Mouse (Mus musculus): ENCODE results near the gene Abcg4.
"Not testable (repeated sequence)": the region's sequence is repeated elsewhere in the genome, so short reads cannot be mapped to it uniquely, and the experiment has no call there.

The Abcg4 gene

DNA sequence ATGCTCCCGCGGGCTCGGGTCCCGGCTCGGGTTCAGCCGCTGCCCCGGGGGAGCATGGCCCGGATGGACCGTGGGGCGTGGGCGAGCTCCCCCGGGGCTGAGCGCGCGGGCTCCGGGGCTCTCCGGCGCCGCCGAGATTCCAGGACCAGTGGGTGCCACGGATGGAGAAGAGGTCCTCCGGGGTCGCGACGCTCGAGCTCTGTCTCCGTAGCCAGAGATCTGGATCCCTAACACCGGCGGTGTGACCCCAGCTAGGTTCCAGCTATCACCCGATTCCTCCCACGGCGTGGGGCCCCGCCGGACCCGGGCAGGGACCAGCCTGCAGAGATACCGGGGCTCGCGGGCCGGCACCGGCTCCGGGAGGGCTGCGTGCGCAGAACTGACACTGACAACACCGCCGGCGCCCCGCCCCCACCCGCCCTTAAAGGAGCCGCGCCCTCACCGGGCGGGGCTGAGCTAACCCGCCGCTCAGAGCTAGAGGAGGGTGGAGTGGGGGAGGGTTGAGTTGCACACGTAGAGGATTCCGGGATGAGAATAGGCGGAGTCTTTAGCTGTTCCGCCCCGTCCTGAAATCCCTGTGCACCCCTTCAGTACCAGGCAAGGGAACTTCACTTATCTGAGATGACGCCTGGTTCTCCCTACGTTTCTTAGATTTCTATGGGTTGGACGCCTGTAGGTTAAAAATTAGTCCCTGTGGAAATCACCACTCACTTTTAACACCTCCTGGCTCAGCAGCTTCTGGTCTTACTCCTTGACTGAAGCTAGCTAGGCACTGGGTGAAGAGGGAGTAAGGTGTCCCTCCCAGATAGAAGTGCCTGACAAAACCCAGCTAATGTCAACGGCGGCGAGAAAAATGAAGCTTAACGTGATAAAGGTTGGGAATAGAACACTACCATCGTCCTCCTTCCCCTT, 31.7 kb upstream of the Abcg4 start, which contains the start of gene C2cd2l:
TSS of gene C2cd2l (minus strand) at position 399 of the 912 bp plus-strand sequence.
- peak; percentile 81 to 93 for DNase-seq (ENCODE audit: low spot score in 2 of 2)

- DNase-seq (ENCODE audit: low spot score in 2 of 2), result peak; percentile 37 to 47
Measured at GRCm38 (mm10) chr9:44319105-44319886, 30.9 kb upstream of the Abcg4 start.

- DNase-seq (ENCODE audit: low spot score in 2 of 2), result no peak
Measured at GRCm38 (mm10) chr9:44318826-44319095, 30.3 kb upstream of the Abcg4 start.

DNA sequence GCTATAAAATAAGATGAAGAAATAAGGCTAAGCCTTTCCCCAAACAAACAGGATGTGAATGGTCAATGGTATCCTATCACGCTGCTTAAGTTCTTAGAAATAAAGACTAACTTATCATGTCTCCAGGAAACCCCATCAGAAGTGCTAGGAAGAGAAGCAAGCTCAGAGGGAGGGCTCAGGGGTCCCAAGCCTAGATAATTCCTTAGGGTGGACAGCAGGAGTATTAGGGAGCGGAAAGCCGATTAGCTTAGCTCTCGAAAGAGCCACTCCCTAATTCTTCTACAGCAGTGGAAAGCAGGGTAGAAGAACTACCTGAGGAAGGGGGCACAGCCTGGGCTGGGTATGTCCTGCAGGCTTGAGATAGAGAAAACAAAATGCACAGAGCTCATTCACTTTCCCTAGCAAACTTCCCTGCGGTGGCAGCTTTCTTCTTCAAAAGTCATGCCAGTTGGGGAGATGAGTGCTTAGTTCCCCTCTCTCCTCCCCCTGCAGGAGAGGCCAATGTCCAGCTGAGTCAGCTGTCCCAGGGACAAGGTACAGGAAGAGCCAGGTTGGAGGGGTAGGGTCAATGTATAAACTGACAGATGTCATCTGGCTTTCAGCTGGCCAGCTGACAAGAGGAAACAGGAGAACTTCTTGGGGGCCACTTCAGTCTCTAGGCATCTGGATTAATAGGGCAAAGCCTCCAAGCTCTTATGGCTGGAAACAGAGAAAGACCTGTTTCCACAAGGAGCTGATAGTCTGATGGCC, 29.8 kb upstream of the Abcg4 start:
- no peak for DNase-seq (ENCODE audit: low spot score in 2 of 2)

DNA sequence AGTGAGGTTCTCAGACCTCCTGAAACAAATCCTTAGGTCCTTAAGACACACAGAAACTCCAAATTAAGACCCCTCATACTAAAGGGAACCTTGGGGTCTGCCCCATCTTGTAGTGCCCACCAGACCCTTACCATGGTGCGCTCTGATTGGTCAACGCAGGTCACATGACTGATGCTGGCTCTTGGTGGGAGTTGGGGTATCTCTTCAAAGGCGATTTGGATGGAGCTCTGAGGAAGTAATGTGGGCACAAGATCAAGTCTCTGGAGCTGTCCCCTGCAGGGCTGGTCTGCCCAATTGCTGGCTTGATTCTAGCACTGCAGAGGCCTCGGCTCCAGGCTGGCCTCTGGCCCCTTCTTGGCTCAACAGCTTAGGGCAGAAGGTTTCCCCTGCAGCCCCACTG, 29.0 kb upstream of the Abcg4 start:
- no peak for DNase-seq (ENCODE audit: low spot score in 2 of 2)

- DNase-seq (ENCODE audit: low spot score in 2 of 2), result no peak
Measured at GRCm38 (mm10) chr9:44314910-44315309, 26.5 kb upstream of the Abcg4 start.

GRCm38 (mm10) chr9:44314257-44314547, 25.8 kb upstream of the Abcg4 start:
- no peak for DNase-seq (ENCODE audit: low spot score in 2 of 2)

GRCm38 (mm10) chr9:44313476-44314256, 25.3 kb upstream of the Abcg4 start:
- peak; percentile 75 to 86 for DNase-seq (ENCODE audit: low spot score in 2 of 2)

GRCm38 (mm10) chr9:44311136-44312134, 23.0 kb upstream of the Abcg4 start:
- no peak for DNase-seq (ENCODE audit: low spot score in 2 of 2)

DNA sequence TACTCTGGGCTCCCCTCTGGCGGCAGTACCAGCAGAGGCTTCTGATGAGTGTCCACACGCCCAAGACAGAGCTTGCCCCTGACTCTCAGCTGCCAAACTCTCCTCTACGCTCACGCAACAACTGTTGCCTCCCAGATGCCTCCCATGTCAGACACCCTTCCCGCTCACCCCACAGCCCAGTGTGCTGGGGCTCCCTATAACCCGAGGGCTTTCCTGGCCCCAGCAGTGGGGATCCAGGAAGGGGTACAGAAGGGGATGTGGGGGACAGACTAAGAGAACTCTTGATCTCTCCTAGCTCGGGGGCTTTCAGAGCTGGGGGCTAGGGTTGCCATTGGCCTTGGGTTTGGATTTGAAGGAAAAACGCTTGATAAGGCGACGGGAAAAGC, 22.3 kb upstream of the Abcg4 start:
- DNase-seq (ENCODE audit: low spot score in 2 of 2), result no peak

GRCm38 (mm10) chr9:44309756-44310155, 21.3 kb upstream of the Abcg4 start:
- no peak for DNase-seq (ENCODE audit: low spot score in 2 of 2)

DNA sequence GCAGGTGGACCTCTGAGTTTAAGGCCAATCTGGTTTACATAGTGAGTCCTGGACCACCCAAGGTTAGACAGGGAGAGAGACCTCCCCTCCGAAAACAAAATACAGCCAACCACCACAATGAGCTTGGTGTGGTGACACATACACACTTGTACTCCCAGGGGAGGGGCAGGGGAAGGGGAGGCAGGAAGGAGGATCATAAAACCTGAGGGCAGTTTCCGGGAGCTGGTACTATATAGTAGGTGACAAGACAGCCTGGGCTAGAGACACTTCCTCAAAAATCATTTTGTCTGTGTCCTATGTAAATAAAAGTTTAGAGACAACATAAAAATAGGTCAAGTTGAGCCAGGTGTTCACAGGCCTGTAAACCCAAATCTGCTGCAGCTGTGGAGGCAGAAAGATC, 18.8 kb upstream of the Abcg4 start:
- no peak for DNase-seq (ENCODE audit: low spot score in 2 of 2)

- DNase-seq (ENCODE audit: low spot score in 2 of 2), result no peak
Measured at GRCm38 (mm10) chr9:44306532-44306931, 18.1 kb upstream of the Abcg4 start.

DNA sequence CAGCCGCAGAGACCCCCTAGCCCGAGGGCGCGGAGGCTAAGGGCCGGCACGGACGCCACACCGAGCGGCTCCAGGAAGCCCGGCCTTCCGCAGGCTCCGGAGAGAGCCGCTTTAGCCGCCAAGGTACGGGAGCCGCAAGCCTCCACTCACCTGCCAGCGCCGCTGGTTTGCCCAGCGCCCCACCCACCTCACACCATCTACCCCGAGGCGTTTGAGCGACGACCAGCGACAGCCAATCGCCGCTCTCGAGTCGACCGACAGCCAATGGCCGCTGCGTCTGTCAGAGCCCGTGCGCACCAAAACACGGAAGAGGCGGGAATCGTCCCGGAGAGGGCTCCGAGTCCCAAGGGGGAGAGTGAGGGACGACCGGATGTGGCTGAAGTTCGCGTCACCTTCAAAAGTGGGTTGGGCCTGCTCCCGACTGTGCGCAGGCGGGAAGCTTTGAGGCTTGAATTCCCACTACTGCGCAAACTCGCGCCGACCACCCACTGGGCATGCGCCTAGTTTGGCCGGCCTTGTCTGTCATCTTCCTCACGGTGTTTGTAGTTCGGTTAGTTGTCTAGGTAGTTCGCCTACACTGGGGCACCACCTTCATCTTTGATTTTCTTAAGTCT, 17.2 kb upstream of the Abcg4 start, which contains the start of gene Hinfp:
TSS of gene Hinfp (minus strand) at position 206 of the 614 bp plus-strand sequence.
- DNase-seq (ENCODE audit: low spot score in 2 of 2), result peak; percentile 98 to 99

DNA sequence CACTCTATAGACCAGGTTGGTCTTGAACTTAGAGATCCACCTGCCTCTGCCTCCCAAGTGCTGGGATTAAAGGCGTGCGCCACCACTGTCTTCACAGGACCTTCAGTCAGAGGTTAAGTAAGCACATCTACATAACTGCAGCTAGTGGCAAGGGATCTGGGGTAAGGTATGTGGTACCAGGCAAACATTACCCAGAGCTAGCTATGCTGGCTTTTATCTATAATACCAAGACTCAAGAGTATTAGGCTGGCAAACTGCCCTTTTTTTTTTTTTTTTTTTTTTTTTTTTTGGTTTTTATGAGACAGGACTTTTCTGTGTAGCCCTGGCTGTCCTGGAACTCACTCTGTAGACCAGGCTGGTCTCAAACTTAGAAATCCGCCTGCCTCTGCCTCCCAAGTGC, 11.6 kb upstream of the Abcg4 start:
- not testable (repeated sequence) for DNase-seq (ENCODE audit: low spot score in 2 of 2)

GRCm38 (mm10) chr9:44292490-44292889, 4.1 kb upstream of the Abcg4 start:
- DNase-seq (ENCODE audit: low spot score in 2 of 2), result no peak

DNA sequence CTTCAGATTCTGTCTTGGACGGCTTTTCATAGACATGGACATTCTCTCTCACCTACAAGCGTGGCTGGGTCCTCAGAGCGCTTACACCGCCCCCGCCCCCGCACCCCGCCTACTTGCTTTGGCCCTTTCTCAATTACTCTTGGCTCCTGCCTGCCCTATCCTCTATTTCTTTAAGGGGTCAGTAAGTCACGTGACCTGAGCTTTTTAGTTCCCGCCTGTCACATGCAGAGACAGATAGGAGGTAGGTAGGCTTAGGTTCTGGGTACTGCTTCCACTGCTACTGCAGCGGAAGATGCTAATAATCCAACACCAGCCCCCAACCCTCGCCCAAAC, 510 bp upstream of the Abcg4 start:
- DNase-seq (ENCODE audit: low spot score in 2 of 2), result no peak

DNA sequence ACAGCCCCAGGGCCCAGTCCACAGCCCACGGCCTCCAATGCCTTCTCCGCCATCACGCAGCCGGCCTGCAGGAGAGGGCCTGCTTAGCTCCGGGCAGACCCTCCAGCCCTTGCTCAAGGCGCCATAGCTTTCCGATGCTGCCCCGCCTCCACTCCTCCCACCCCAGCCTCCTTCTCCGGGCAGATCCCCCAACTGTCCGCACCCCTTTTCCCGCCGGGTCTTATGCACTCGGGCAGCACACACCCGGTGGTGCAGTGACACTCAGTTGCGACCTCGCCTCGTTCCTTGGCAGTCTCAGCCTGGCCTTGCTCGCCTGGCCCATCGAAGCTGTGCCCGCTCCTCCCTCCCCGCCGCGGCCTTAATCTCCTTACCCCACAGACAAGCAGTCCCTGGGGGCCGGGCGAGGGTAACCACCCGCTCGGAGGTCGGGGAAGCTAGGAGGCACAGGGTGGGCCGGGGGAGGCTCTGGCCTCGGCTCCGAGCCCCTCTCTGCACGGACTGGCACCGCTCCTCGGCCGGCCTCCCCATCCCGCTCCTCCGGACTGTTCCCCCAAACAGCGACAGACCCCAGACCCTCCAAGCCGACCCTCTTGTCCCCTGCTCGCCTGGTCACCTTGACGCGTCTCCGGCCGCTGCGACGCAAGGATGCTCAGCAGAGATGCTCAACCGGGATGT, 877 bp downstream of the Abcg4 start:
- DNase-seq (ENCODE audit: low spot score in 2 of 2), result peak in 1 of 2 experiments; percentile 28

GRCm38 (mm10) chr9:44287003-44287400, 1.4 kb downstream of the Abcg4 start:
- DNase-seq (ENCODE audit: low spot score in 2 of 2), result peak in 1 of 2 experiments; percentile 20

Measured in frontal cortex, postnatal 36 days (tissue).